Mouse (Mus musculus) erythroblast, embryonic 14.5 days (primary cell): ENCODE measurements around the gene Plekhs1.

Source experiments
- GATA1 ChIP-seq: IDR thresholded peaks from 2 replicates; pipeline ENCODE4 v1.6.1; 2012; ENCODE audit warnings: low read length, inconsistent platforms, mixed read lengths
- TAL1 ChIP-seq: IDR thresholded peaks from 3 replicates; pipeline ENCODE4 v1.6.1; 2012; ENCODE audit warnings: low read length, inconsistent platforms, mixed read lengths

DNA sequence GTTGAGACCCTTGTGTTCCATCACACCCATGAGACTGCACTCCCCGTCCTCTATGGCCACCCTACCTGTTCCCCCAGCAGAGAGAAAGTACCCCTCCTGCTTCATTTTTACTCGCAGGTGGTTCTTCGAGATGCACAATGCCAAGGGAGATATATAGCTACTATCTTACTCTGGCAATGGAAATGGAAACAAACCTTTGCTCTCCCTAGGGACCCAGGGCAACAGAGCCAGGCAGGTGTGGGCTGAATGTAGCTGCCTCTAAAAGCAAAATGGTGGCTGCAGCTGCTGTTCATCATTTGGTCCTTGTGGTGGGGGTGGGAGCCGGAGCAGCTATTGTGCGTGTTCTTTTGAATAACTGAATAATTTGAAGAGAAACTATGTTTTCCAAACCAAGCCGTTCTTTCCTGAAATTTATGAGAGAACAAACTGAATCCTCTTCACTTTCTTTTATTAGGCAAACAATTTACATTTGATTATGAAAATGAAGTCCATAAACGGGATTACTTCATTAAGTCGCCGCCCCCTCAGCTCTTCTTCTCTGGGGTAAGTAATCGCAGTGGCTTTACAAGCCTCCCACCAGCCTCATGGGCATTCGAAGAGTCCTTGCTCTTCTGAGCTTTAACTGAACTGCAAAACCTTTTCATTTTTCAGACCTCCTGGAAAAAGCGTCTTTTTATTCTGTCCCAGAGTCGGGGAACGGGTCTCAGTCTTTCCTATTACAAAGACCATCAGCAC lies 9.0 kb downstream of the Plekhs1 start:
- TF ChIP-seq GATA1 (no peak), TAL1 (no peak)
